Mouse (Mus musculus) kidney, postnatal 25 days (tissue): ENCODE data around the gene Sbno2.

ENCODE experiments used
- DNase-seq, 2 experiments: peaks; one replicate each; pipeline ENCODE4 v3.0.0; 2021; ENCODE audit warnings: mixed read lengths in 2 of 2

The Sbno2 gene

DNA sequence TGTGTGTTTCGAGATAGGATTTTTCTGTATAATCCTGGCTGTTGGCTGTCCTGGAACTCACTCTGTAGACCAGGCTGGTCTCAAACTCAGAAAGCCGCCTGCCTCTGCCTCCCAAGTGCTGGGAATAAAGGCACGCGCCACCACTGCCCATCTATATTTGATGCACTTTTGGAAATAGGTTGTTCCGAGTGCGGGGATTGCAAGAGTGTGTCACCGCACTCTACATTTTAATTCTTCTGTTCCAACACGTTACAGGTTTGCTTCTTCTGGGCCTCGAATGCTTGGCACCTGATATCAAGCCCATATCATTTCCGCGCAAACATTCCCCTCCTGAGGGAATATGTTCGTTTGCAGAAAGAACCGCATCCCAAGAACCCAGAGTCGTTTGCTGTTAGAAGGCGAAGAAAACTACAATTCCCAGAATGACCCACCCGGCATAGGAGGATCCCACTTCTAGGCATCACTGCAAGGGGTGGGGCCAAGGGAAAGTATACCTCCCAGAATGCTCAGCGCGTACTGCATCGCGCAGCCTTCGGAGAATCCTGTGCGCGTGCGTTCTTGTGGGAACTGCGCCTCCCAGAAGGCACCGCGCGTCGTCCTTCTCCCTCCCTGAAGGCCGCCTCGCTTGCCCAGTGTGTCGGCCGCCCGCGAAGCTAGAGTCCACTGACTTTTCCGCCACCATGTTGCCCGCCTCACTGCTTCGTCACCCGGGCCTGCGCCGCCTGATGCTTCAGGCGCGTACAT is 36.6 kb upstream of the Sbno2 start:
- peak; percentile 98 for DNase-seq

DNA sequence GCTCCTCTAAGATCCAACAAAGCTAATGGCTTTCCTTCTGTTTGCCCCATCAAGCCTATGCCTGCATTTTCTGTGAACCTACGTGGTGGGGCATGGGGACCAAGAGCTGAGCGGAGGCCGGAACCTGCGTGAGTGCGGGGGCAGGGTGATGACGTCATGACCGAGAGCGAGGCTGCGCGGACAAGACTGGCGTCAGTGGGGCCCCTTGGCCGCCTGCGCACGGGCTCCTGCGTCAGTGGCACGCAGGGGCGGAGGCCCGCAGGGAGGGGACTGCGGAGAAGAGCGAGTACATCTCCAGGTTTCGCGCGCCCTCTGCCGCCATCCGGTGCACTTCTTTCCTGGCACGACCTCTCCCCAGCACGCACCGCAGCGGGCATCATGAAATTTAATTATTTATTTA is 35.9 kb upstream of the Sbno2 start:
- DNase-seq = peak; percentile 96 to 99

DNA sequence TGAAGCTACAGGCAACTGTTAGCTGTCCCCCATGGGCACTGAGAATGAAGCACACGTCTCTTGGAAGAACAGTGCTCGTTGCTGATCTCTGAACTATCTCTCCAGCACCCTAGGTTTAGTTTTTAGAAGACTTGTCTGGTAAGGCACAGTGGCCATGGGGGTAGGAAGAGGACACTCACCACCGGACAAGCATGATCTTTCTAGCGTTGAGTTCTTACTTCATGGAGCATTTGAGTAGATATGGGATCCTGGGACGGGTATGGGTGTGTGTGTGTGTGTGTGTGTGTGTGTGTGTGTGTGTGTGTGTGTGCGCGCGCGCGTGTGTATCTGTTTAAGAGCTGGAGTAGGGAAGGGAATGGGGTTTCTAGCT is 35.3 kb upstream of the Sbno2 start, which contains the start of gene Cbarp:
Cbarp (minus strand) TSS at position 170 of the 370 bp plus-strand sequence.
- DNase-seq = no peak

DNA sequence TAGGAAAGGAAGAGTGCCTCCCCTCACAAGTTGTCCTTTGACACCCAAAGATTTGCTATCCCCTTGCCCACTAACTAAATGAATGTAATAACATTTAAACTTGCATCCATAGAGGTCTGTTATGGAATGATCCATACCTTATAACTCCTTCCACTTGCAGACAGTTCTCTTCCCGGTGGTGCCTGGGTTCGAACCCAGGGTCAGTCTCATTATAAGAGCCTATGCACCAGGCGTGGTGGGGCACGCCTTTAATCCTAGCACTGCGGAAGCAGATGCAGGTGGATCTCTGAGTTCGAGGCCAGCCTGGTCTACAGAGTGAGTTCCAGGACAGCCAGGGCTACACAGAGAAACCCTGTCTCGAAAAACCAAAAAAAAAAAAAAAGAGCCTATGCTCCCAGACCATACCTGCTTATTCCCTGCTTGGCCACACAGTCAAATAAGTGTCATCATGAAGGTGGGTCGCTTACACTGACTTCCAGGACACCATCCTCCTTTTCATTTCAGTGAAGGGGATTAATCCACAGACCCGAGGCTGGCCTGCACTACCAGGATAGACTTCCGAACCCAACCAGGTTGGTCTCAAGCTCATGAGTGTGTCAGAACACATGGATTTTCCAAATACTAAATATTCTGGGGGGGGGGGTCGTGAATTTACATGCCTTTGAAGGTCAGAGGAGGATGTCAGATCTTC is 34.7 kb upstream of the Sbno2 start:
- no peak for DNase-seq

DNA sequence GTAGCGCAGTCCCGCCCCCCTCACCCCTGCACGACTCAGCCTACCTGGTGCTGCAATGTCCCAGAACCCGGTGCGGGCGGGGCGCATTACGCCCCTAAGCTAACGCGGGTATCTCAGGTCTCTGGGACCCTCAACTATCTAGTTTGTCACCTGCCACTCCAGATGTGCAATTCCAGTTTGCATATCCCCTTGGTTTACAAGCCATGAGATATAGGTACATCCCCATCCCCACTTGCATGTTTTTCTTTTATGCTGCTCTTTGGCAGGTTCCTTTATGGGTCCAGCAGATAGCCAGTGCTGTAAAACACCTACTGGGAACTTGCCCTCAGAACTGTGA is 34.0 kb upstream of the Sbno2 start:
- DNase-seq = no peak

DNA sequence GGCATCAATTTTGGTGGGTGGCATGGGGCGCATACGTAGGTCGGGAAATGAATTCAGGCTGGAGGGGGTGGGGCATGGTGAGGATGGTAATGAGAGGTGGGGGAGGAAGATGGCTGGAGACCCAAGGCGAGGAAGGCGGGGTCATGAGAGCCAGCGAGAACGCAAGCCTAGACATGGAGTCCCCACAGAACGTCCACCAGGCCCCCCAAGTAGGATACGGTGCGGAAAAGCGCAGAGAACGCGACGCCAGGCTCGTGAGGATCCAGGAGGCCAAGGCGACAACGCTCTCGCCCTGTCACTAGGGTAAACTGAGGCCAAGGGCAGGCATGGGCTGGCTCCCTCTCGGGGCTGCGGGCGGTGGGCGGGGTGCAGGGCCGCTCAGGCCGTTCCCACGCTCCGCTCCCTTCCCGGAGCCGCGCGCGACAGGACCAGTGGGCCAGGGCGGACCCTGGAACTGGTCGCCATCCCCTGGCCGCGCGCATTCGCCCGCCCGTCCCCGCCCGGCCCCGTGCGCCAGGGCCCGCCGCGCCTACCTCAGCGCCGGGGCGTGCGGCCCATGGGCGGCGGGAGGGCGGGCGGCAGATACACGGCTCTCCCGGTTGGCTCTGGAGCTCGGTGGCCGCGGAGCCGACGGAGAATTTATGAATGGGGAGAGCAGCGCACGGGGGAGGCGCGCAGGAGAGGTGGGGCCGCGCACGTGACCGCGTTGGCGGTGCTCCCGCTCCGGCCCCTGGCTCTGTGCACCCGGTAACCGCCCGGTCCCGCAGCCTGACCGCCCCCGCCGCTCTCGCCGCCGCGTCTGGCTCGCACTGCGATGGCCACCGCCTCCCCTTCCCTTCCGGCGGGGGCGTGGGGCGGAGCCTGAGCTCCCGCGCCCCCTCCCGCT is 33.4 kb upstream of the Sbno2 start, which contains the start of gene Atp5d:
Atp5d (plus strand) TSS at position 80 of the 886 bp plus-strand sequence.
- DNase-seq = peak; percentile 64 to 86

DNA sequence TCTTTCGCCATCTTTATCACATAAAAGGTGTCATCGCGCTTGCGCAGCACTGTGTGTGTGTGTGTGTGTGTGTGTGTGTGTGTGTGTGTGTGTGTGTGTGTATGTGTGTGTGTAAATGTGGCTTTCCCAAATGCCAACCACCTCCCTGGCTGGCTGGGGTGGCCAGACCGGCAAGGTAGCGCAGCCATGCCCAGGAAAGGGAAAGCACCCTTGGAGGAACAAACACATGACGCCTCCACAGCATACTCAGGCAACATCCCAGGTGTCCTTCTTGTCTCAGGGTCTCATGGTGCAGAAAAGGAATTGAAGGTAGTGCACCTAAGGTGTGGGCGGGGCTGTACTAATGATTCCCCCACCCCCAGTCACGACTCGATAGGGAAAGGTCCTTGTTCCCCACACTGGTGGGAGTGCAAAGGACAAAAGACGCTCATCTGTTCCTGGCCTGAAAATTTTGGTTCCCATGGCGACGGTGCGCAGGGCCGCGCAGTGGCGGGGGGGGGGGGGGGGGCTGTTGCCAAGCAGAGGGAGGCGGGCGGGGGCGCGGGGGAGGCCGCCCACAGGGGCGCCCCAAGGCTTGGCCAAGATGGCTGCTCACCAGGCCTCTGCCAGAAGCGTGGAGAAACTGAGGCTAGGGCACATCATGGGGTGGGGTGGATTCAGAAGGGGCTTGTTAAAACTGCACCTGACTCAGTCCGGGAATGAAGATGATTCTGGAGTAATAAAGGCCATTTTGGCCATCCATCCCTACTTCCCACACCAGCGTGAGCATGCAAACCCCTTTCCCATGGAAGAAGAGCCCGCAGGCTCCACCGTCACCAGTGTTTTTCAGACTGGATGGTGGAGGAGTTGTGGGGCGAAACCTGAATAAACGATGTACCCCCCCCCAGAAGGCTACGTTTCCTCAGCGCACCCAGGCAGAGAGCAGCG is 32.5 kb upstream of the Sbno2 start:
- DNase-seq = no peak

DNA sequence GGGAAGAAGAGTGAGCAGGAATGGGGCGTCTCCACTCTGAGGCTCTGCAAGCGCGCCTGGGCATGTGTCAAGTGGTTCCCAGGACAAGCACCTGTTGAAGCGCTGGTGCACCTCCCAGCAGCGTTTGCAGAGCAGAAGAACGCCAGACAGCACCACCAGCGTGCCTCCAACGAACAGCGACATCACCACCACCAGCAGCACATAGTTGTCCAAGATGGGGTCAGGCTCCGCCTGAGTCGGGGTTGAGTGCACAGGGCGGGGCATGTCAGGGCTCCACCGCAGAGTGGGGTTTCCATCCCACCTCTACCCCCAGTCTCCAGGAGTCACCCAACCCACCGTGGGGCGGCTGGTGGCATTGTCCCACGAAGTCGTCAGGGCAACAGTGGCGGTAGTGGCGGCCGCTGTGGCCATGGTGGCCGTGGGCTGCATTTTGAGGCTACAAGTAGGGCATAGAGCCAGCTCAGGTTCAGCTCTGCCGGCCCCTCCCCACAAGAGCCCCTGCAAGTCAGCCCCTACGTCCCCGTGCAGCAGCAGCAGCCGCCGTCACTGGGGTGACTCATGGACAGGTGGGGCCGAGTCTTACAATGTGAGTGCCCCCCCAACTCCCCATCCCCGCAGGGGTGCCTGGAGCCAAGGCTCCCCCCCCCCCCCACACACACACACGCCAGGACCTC is 31.7 kb upstream of the Sbno2 start:
- DNase-seq = peak in 1 of 2 experiments; percentile 57

DNA sequence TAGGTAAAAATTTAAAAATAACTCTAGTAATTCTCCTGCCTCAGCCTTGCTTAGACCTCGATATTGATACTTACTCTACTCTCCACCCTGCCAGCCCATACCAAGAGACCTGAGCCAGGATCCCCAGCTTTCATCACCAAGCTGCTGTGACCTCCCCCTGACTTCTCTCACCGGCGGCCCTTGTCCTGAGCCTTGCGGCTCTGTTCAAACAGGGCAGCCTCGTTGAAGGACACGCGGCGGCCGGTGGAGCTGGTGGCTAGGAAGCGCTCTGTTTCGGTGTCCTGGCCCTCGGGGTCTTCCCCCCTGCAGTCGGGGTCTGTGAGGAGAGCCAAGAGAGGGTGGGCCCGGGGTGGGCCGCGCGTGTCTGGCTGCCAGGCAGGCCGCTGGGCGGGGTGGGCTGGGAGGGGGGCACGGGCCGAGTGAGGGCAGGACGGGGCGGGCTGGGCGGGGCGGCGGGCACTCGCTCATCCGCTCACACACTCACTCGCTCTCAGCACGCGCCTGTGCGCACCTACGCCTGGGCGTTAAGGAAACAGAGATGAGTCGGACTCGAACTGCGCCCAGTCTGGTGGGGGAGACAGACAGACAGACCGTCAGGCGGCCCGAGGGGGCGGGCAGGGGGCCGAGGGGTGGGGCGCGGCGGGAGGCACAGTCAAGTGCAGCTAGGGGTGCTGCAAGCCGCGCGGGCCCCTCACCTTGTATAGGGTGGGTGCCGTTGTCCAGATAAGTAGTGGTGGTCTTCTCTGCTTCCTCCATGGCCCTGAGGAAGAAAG is 31.0 kb upstream of the Sbno2 start:
- peak in 1 of 2 experiments; percentile 43 for DNase-seq

DNA sequence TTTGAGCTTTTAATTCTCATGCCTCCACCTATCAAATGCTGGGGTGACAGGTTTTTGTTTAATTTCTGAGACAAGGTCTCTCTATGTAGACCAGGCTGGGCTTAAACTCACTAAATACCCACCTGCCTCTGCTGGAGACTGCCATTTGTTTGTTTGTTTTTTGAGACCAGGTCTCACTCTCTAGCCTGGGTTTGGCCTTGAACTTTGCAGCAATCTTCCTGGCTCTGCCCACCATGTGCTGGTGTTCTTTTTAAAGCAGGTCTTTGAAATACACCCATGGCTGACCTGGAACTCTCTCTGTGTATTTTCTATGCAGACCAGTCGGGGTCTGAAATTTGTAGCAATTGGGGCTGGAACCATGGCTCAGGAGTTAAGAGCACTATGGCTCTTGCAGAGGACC is 30.3 kb upstream of the Sbno2 start:
- DNase-seq = no peak

DNA sequence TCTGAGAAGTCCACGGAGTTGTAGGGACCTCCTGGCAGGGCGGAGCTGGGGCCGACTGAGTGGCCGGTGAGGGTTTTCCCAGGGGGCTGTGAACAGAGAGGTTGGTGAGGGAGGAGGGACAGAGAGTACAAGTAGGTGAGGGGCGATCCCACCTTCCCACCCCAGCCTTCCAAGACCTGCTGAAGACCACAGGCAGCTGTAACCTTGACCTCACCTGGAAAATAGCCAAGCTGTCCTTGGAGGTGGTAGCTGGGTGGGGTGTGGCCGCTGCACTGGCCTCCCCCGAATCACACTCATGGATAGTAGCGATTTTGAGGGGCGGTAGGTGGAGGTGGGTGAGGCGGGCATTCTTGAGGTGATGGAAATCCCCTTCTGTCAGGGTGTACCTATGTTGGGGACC is 29.8 kb upstream of the Sbno2 start:
- DNase-seq = no peak

DNA sequence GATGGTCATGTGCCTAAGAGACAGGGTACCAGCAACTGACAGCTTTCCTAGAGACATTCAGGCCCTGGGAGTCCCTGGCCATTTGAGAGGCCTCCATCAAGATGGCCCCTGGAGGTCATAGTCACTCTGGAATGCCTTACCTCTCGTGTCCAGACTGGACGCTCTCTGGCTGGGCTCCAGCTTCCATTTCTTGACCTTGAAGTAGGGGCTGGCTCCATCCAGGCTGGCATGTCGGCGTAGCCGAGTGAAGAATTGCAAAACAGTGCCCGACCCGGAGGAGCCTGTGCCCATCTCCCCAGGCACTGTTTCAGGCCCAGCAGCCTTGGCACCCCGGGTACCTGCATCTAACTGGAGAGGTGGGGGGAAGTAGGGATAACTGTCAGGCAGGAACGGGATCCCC is 29.1 kb upstream of the Sbno2 start:
- DNase-seq = peak; percentile 53 to 78

DNA sequence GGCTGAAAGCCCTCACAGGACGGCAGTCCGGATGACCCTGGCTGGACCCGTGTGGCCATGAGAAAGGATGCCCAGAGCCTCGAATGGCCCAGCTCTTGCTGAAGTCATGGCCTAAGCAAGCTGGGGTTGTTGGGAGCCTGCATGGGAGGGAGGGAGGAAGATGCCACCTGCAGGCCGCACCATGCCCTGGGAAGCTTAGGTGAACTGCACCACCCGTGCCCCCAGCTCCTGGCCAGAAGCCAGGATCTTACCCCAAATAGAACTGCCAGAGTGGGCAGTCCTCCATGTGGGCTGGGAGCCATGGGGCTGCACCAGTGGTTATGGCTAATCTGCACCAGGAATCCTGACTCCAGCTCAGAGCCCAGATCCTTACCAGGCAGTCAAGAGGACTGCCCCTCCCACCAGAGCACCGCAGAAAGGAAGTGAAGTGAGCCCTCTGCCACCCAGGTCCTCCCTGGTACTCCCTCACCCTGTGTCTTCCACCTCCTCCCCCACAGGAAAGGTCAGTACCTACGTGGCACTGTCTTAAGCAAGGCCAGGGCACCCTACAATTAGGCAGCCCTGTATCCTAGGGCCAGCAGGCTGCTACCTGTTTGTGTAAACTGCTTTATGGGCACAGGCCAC is 28.0 kb upstream of the Sbno2 start:
- DNase-seq = peak in 1 of 2 experiments; percentile 71

DNA sequence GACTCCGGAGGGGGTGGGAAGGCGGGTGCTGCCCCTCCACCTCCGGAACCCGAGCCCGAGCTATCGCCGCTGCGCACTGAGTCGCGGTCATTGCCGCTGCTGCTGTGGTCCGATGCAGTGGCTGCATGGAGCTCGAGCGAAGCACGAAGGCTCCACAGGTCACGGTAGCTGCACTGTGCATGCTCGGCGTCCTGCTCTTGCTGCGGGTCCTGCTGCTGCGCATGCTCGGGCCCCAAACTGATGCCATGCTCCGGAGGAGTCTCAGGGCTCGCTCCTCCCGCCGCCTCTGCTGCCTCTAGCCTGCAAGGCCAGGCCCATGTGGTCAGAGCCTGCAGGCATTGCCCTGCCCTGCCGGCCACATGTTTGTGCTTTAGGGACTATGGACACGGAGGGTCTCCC is 26.6 kb upstream of the Sbno2 start:
- DNase-seq = no peak

DNA sequence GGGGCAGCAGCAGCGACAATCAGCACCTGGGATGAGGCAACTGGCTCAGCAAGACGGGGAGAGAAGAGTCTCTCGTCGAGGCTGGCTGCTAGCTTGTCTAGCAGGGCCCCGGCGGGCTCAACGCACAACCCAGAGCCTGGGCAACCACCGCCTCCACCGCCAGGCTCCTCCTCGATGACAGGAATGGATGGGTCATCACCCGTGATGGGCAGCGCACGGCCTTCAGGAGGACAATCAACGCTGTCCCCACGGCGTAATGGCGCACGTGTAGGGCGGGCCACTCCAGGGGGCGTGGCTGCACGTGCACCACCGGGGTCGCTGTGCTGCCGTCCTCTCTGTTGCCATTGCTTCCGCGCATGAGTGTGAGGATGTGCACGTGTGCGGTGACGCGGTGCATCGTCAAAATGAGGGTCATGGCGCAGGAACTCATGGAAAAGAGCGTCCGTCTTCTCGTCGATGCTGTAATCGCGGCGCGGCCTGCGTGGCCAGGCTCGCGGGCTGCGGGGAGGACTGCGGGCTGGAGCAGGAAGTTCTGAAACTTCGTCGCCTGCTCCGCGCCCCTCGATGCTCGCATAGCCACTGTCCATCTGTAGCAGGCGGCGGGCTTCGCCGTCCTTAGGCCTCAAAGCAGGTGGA is 26.1 kb upstream of the Sbno2 start:
- peak in 1 of 2 experiments; percentile 51 for DNase-seq

DNA sequence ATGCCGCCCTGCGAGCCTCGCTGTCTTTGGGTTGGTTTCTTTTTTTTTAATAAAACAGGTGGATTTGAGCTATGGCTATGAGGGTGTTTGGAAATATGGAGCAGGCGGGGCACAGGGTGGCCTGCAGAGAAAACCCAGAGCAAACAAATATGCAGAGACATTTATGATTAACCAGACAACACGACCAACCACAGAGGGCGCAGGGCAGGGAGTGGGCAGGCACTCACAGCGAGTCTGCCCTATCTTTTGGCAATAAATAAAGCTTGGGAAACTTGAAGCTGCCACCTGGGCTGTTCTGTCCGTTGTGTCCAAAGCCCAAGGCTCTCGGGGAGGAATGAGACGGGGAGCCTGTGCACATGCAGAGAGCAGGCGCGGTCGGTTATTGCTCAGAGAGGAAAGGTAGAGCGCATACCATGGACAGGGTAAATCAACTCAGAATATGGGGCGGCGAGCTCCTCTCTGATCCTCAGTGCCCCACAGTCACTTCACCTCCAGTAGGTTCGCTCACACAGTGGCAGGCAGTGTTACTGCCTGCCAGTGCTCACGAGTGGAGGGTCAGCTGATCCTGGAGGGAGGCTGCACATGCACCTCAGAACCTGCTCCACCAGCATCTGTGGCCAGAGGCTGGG is 25.1 kb upstream of the Sbno2 start:
- peak; percentile 73 to 85 for DNase-seq

DNA sequence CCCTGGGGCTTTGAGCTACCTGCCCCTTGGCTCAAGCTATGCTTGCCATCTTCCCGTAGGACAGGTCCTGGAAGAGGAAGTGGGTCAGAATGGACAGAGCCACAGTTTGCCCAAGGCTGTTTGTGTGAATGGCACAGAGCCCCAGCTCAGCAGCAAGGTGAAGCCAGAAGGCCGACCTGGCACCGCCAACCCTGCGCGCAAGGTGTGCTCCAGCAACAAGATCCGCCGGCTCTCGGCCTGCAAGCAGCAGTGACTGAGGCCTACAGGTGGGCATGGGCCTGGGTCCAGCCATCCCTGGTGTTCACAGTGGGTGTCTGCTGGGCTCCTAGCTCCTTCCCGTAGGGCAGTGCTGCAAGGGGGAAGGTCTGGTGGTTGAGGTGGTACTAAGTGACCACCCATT is 24.5 kb upstream of the Sbno2 start:
- DNase-seq = peak in 1 of 2 experiments; percentile 55

DNA sequence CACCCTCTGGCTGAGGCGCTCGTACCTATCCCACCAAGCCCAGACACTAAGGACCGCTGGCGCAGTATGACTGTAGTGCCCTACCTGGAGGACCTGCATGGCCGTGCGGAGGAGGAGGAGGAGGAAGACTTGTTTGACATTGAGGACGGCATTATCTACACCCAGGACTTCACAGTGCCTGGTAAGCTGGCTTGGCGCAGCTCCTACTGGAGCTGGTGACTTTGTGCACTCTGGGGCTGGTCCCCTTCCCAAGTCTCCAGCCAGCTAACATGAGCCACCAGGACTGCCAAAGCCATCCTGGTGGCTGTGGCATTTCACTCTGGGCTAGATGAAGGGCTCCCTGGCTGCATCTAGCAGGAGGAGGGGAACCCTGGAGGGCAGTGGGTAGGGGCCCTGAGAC is 22.5 kb upstream of the Sbno2 start:
- DNase-seq = no peak

DNA sequence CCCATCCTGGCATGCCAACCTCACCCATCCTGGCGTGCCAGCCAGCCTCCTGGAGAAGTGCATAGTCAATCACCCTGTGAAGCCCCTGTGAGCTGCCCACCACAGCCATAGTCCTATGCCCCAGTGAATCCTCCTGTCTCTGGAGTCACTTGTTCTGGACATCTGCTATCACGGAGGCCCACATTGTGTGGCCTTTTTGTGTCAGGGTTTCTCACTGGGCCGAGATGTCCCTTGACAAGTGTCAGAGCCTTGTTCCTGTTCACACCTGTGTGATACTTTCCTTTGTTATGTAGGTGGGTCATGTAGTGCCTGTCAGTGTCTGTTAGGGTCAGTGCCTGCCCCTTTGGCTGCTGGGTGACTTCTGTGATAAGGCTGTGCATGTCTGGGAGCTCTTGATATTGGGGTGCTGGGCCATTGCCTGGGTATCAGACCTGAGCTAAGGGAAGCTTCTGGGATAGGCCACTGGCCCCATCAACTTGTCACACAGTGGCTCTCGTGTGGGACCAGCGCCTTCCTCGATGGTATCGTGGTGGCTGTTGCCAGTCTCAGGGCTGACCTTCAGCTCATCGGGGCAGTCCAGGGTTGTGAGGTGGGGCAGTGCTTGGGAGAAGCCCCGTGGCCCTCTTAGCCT is 18.7 kb upstream of the Sbno2 start:
- no peak for DNase-seq
